Mouse (Mus musculus) cerebellum, adult 2 months (tissue): Measurements from ENCODE around the gene Bfsp1.

ENCODE experiments used
- CTCF ChIP-seq: fragments of 200-500 bp; IDR thresholded peaks from 2 replicates; pipeline ENCODE4 v1.5.1; 2011; ENCODE audit warnings: low read depth, mild to moderate bottlenecking, control low read depth, low read length, moderate library complexity, borderline replicate concordance; ENCODE audit not compliant: insufficient read depth
- POLR2A ChIP-seq: fragments of 200-500 bp; IDR thresholded peaks from 2 replicates; pipeline ENCODE4 v1.6.1; 2011; ENCODE audit warnings: low read length, control low read depth, borderline replicate concordance; ENCODE audit not compliant: insufficient read depth

DNA sequence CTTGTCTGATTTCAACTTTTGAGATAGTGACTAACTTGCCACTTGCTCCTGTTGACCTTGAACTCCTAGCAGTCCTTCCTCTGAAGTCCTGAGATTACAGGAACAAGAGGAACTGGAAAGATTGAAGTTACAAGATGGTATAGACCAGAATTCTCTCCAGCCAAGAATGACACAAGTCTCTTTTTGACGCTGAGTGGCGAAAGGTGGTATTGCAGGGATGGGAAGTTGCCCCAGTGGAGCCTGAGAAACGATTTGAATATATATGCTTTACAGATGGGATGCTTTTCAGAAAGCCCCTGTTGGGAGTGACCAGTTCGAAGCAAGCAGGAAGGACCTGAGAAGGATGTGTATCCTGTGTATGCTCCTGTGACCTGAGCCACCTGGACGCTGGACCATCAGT, 54.2 kb downstream of the Bfsp1 start:
- TF ChIP-seq CTCF (no peak), POLR2A (no peak)
